ENCODE assay signal across 13 mouse cellular contexts in the genomic region with DNA sequence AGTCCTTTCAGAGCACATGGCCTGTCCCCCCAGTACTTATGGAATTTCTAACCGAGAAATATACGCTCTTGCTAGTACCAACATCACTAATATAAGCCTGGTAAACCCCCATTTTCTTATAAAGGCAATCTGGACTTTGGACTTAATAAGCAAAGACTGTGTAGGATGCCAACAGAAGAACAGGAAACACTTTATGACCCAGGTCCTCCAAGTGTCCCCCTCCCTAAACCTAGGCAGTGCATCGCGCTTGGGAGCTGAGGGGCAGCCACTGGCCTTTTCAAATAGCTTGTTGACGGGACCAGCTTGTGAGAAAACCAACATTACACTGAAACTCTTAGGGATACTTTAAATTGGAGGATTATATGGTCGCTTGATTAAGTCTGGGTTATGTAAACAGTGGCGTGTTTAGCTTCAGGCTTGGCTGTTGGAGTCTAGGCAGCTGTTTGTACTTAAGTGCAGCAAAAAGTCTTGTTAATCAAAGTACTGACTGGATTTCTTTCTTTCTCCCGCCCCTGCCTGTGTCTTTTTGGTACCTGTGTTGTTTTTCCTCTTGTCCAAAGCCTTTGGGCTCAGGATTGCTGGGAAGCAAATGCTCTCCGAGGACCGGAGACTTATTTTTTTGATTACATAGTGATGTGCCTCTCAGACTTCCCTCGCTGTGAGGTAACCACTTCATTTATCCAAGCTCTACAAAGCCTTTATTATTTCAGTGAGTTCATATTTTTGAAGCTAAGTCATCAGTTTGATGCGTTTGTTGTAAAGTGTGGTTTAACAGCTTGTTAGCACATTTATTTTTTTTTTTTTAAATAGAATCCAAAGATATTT.
DNase-seq lines count a peak whose midpoint lies in the region; ATAC-seq and TF ChIP-seq lines count a peak whose summit lies in the region.
"Had no signal": no experiment of that assay in that cellular context is flagged by ENCODE, and none has a peak within 500 bp of the region (broad histone marks: within the 10 kb centered on the region; RNA-seq: fewer than 3 reads in every experiment).

No protein-coding gene starts in this region.

- WGBS in heart, embryonic 10.5 days: 54% methylated on average over 12 of the region's 12 CpGs
- 30% methylated on average over 12 of the region's 12 CpGs for WGBS in lung, embryonic 16.5 days
- 37% methylated on average over 12 of the region's 12 CpGs for WGBS in intestine, embryonic 16.5 days
- 22% methylated on average over 12 of the region's 12 CpGs for WGBS in stomach, postnatal 0 days

- no peak overlapping the region; the same call in 1 of the 2 replicates for H3K4me2 ChIP-seq in lung, embryonic 16.5 days (ENCODE audit: low read depth, low read length)
- H3K4me2 ChIP-seq in intestine, embryonic 16.5 days (ENCODE audit: low read depth, low read length): no peak overlapping the region
- H3K4me2 ChIP-seq in stomach, postnatal 0 days (replicated peaks; ENCODE audit: low read depth): peak overlapping the region; percentile 19; the same call in 1 of the 2 replicates
- H3K4me2 ChIP-seq: forebrain, embryonic 15.5 days; liver, embryonic 13.5 days had no signal

- H3K36me3 ChIP-seq in heart, embryonic 10.5 days: no peaks in the 10 kb centered on the region
- H3K36me3 ChIP-seq in lung, embryonic 16.5 days (ENCODE audit: control insufficient read depth, insufficient read depth, low read length): no peaks in the 10 kb centered on the region
- H3K36me3 ChIP-seq in intestine, embryonic 16.5 days (ENCODE audit: control insufficient read depth, insufficient read depth, low read length): no peaks in the 10 kb centered on the region
- no peaks in the 10 kb centered on the region for H3K36me3 ChIP-seq in stomach, postnatal 0 days (ENCODE audit: control insufficient read depth, insufficient read depth, low read length)
- H3K36me3 ChIP-seq: forebrain, embryonic 15.5 days; liver, embryonic 13.5 days had no signal

- DNase-seq in heart, embryonic 10.5 days (ENCODE audit: low spot score): no peak
- DNase-seq in heart, postnatal 36 days: no peak
- no peak for DNase-seq in lung, postnatal 36 days
- DNase-seq in stomach, postnatal 0 days (ENCODE audit: low spot score): peak; percentile 34
- DNase-seq in Muller cell, postnatal 12 days (ENCODE audit: inconsistent ontology term): no peak
- DNase-seq in gastrocnemius, postnatal 25 days: no peak
- DNase-seq: adrenal gland, postnatal 14 days; gastrocnemius, postnatal 36 days; liver, embryonic 13.5 days had no signal

- no peak overlapping the region for H3K9ac ChIP-seq in lung, embryonic 16.5 days (ENCODE audit: low read length)
- H3K9ac ChIP-seq in intestine, embryonic 16.5 days (ENCODE audit: low read depth, low read length): no peak overlapping the region
- no peak overlapping the region for H3K9ac ChIP-seq in stomach, postnatal 0 days (ENCODE audit: low read length)
- H3K9ac ChIP-seq: forebrain, embryonic 15.5 days; liver, embryonic 13.5 days had no signal

- H3K4me1 ChIP-seq in heart, embryonic 10.5 days: 0 out of 2 replicates have a peak, but pooled peaks cover 8% of the 10 kb centered on the region
- H3K4me1 ChIP-seq in lung, embryonic 16.5 days (replicated peaks; ENCODE audit: control insufficient read depth, insufficient read depth, low read length): peaks cover 5% of the 10 kb centered on the region; the same call in 1 of the 2 replicates
- H3K4me1 ChIP-seq in intestine, embryonic 16.5 days (ENCODE audit: control insufficient read depth, insufficient read depth, low read length): peaks cover 6% of the 10 kb centered on the region; the same call in 1 of the 2 replicates
- peaks cover 5% of the 10 kb centered on the region; the same call in 1 of the 2 replicates for H3K4me1 ChIP-seq in stomach, postnatal 0 days (replicated peaks; ENCODE audit: control insufficient read depth, insufficient read depth)
- H3K4me1 ChIP-seq: forebrain, embryonic 15.5 days; liver, embryonic 13.5 days had no signal

- no peak for TF ChIP-seq CTCF in stomach, postnatal 0 days (IDR thresholded peaks at IDR 0.05; ENCODE audit: low read depth)

- no peak for TF ChIP-seq EP300 in stomach, postnatal 0 days (optimal IDR thresholded peaks at IDR 0.05)

- H3K4me3 ChIP-seq in heart, embryonic 10.5 days: no peak overlapping the region
- no peak overlapping the region for H3K4me3 ChIP-seq in lung, embryonic 16.5 days (ENCODE audit: low read length)
- no peak overlapping the region for H3K4me3 ChIP-seq in intestine, embryonic 16.5 days (ENCODE audit: low read length)
- H3K4me3 ChIP-seq in stomach, postnatal 0 days (ENCODE audit: low read depth, low read length): no peak overlapping the region
- H3K4me3 ChIP-seq: forebrain, embryonic 15.5 days; liver, embryonic 13.5 days had no signal

- no peaks in the 10 kb centered on the region for H3K9me3 ChIP-seq in heart, embryonic 10.5 days
- H3K9me3 ChIP-seq in lung, embryonic 16.5 days (ENCODE audit: control insufficient read depth, low read length): no peaks in the 10 kb centered on the region
- H3K9me3 ChIP-seq in intestine, embryonic 16.5 days (ENCODE audit: control insufficient read depth, low read length): no peaks in the 10 kb centered on the region
- no peaks in the 10 kb centered on the region for H3K9me3 ChIP-seq in stomach, postnatal 0 days (ENCODE audit: control insufficient read depth, low read length)
- H3K9me3 ChIP-seq: forebrain, embryonic 15.5 days; liver, embryonic 13.5 days had no signal

- peak; percentile 49; the same call in 1 of the 2 replicates for ATAC-seq in lung, embryonic 16.5 days (ENCODE audit: low read depth)
- ATAC-seq in intestine, embryonic 16.5 days: peak; percentile 71
- ATAC-seq in stomach, postnatal 0 days (ENCODE audit: low FRiP score, low TSS enrichment): peak; percentile 77

- intact Hi-C loops in heart, postnatal 36 days (cut with DNase I): no loop called here

- no peaks in the 10 kb centered on the region; the same call in 1 of the 2 replicates for H3K27me3 ChIP-seq in heart, embryonic 10.5 days (ENCODE audit: insufficient read depth, poor library complexity, severe bottlenecking)
- no peaks in the 10 kb centered on the region for H3K27me3 ChIP-seq in lung, embryonic 16.5 days (ENCODE audit: control insufficient read depth, insufficient read depth, low read depth, low read length)
- no peaks in the 10 kb centered on the region for H3K27me3 ChIP-seq in intestine, embryonic 16.5 days (replicated peaks; ENCODE audit: control insufficient read depth, insufficient read depth, low read length)
- no peaks in the 10 kb centered on the region for H3K27me3 ChIP-seq in stomach, postnatal 0 days (ENCODE audit: control insufficient read depth, insufficient read depth, low read length)
- H3K27me3 ChIP-seq: forebrain, embryonic 15.5 days; liver, embryonic 13.5 days had no signal

- peak overlapping the region; percentile 56; the same call in 1 of the 2 replicates for H3K27ac ChIP-seq in heart, embryonic 10.5 days
- H3K27ac ChIP-seq in lung, embryonic 16.5 days (ENCODE audit: low read length): no peak overlapping the region
- peak overlapping the region; percentile 39; the same call in 1 of the 2 replicates for H3K27ac ChIP-seq in intestine, embryonic 16.5 days (ENCODE audit: low read length)
- peak overlapping the region; percentile 50; the same call in 1 of the 2 replicates for H3K27ac ChIP-seq in stomach, postnatal 0 days (replicated peaks)
- H3K27ac ChIP-seq: forebrain, embryonic 15.5 days; hindbrain, postnatal 0 days; liver, embryonic 13.5 days had no signal
